Mouse (Mus musculus): ENCODE measurements around the gene Eif5b.
A peak's percentile ranks its signal among the peaks of the same experiment; 100 is the strongest.
"Not testable (repeated sequence)": the region's sequence is repeated elsewhere in the genome, so short reads cannot be mapped to it uniquely, and the experiment has no call there.

Eif5b gene

DNA sequence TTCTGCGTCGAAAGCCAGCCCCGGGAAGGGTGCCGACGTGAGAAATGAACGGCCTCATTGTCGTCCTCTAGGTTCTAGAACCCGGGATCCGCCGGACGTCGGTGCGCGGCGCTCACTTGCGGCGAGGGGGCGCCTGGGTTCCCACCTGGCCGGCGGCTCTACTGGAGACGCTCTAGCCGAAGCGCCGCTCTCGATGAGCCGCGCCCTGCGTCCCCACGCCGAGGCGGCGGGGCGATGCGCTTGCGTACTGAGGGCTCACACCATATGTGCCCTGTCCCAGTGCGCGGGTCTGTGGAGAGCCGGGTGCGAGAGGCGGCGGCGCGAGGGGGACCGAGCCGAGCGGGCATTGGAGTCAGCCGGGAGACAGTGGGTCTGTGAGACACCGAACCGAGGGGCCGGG lies at the start of gene Eif5b, which contains the start of gene Txndc9:
TSS of gene Eif5b (plus strand) at position 144 of the 400 bp plus-strand sequence.
TSS of gene Txndc9 (minus strand) at position 27 of the 400 bp plus-strand sequence.
- DNase-seq (ENCODE audit: low spot score) = peak; percentile 99

DNA sequence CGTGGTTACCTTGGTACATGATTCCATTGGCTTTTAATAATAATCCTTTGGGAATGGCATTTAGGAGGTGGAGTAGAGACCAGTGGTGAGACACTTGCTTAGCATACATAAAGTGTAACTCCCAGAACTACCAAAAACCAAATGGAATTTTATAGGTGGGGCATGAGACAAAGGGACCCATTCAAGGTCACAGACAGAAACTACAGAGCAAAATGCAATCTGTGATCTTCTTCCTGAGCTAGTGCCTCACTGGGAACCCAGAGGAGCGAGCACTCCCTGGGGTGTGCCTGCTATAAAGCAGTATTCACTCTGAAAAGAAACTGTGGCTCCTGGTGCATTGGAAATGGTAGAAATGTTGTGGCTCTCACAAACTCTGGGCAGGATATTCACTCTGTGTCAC lies 48.9 kb upstream of the Eif5b start:
- DNase-seq (ENCODE audit: low spot score) = no peak

DNA sequence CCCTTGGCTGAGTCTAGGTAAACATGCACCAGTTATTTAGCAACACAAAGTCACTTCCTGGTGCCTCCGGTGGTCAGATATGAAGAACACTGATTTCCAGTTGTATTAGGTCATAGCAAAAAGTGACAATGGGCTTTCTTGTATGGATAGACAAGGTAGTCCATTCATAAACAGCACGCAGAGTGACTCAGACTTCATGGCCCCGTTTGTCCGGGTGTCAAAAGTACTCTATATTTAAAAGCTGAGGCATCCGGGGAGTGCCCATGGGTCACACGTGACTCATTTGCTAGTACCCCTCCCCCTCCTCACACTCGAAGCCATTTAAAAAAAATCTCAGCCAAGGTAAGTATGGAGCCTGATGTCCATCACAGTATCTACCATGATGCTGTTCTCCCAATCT lies 43.0 kb upstream of the Eif5b start:
- DNase-seq (ENCODE audit: low spot score) = no peak

DNA sequence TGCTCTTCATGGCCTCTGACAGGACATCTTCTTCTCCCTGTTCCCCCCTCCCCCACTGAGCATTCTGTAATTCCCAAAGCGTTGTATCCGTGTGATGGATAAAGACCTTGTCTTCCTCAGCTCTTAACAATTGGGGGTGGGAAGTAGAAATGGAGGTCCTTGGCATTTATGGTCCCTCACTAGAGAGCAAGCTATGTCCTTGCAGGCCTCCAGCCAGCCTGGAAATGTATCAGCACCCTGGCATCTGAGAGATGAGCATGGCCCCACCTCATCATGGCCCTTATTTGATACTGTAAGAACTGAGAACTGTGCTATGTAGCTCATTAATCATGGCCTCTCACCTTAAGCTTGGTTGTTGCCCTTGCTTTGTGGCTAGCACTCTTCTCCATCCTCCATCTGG lies 42.6 kb upstream of the Eif5b start:
- no peak for DNase-seq (ENCODE audit: low spot score)

DNA sequence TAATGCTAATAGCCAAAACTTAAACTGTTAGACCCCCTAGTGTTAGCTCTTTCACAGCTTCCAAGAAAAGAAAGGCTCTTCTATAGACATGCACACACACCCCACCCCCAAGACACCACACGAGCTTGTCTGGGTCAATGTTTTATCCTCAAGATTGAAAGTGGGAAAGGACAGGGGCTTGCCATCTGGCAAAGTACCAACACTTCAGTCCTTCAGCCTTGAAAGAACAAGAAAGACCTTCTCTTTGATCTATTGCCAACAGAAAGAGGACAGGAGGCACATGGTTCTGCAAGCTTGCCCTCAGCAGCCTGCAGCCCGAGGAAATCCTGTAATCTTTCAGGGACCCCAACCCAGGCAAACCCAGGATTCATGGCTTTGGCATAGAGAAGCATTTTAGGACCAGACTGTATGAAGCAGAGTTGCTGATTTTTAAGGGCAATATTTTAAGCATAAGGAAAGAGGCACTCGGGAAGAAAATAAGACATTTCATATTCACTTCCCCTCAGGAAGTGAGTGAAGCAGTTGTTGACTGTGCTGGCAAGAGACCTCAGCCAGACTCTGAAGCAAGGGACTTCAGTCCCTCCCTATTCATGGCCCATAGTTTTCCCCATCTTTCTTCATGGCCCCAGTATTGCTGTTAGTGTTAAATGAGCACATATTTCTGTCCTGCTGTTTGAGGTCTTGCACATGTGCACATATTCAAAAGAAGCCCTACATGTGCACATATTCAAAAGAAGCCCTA lies 40.9 kb upstream of the Eif5b start:
- no peak for DNase-seq (ENCODE audit: low spot score)

DNA sequence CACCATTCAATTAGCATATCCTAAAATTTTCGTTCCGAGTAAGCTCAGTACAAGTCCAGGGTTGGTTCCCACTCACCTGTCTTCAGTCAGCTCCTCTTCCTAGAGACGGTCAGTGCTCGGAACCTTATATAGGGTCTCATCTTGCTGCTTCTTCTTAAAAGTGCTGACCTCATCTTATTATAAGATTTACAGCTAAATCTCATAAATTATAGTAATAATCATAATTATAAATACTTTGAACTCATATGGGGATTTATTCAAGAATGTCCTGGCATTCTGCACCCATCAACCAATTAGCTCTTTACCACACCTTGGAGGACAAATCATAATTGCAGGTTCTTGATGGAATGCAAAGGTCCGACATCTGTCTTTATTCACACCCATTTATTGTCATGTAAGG lies 40.2 kb upstream of the Eif5b start, which contains the start of gene Lyg1:
TSS of gene Lyg1 (minus strand) at position 101 of the 400 bp plus-strand sequence.
- no peak for DNase-seq (ENCODE audit: low spot score)

DNA sequence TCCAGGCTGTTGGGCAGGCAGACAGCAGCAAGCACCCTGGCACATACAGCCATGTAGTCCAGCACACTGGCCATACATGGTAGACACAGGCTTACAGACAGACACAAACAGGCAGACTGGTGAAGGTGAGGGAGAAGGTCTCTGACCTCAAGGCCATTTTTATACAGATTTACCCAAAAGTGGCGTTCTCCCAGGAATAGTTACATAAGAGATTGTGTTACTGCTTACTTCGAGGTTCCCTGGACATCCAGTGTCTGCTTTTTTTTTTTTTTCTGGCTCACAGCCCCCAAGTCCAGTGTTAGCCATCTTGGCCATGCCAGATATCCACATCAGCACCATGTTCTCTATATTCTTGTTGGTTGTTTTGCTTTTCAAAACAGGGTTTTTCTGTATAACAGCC lies 39.3 kb upstream of the Eif5b start:
- DNase-seq (ENCODE audit: low spot score) = no peak

DNA sequence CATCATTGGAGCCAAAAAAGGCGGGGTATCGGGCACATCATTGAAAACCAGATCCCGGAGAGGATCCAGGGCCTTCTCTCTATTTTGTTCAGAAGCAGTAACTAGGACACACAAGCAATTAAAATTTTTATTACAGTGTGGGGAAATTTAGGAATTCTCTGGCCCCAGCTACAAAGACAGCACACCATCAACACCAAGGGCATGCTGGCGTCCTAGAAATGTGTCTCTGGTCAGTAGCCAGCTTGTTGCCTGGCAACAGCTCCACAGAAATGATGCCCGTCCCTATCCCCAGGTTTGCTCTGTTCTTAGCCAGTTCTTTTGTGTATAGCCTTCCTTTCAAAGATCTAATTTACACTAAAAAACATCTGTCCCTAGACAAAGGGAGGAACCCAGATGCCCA lies 38.3 kb upstream of the Eif5b start:
- no peak for DNase-seq (ENCODE audit: low spot score)

DNA sequence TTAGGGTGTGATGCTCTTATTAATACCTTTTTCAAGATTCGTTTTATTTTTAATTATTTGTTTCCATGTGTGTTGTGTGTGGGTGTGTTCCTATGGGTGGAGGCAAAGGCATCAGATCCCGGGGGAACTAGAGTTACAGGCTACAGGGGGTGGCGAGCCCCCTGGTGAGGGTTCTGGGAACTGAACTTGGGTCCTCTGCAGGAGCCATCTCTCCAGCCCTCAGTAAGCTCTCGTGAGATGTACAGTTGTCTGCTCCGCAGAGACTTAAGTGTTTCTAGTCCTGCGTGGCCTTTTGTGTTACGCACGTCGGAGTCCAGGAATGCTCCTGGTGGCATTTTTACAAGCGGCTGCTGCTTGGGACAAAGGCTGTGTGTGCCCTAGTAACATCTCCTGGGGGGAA lies 32.2 kb upstream of the Eif5b start:
- no peak for DNase-seq (ENCODE audit: low spot score)

DNA sequence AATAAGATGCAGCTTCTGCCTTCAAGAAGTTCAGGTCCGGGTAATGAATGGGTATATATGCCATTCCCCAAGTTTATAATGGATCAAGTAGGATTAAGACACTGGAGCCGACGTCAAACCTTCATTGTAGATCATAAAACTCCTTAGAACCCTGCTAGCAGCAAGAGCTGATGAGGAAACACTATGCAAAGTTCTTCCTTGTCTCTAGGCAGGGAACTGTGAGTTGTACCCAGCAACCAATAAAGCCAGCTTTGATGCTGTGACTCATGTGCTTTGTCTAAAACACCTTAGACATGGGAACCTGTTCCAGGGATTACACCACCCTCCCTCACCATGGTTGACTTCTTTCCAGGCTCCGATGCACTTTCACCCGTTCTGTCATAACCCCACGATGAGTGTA lies 29.1 kb upstream of the Eif5b start:
- DNase-seq (ENCODE audit: low spot score) = no peak

DNA sequence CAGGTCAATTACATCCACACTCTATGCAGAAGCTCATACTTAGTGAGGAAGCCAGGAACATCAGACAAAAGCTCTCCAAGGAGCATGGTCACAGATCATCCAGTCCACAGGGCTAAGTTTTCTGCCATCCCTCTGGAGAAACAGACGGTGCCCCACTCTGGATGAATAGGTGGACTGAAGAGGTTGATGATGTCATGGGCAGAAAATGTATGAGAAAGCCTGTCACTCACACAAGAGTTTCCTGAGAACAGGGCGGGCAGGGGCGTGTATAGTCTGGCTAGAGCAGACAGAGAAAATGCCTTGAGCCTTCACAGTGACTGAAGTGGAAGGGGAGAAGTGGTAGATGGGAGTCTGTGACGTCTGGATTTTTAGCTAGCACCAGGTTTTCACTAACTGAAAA lies 26.3 kb upstream of the Eif5b start:
- DNase-seq (ENCODE audit: low spot score) = no peak

DNA sequence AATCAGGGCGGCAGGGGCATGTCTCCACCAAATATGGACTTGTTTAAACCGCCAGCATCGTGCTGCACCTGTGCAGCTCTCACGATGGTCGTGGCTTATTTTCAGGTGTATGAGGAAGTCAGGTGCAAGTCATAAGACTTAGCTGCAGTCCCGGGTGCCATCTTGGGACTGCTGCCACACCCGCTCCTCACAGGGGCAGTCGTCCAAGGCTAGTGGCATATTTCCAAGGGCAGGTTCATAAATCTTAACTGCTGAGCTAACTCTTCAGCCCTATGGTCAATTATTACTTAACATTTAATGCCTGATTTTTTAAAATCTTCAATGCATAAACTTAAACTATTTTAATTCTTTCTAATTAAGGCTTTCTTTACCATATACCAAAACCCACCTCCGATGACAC lies 21.1 kb upstream of the Eif5b start:
- DNase-seq (ENCODE audit: low spot score) = not testable (repeated sequence)

DNA sequence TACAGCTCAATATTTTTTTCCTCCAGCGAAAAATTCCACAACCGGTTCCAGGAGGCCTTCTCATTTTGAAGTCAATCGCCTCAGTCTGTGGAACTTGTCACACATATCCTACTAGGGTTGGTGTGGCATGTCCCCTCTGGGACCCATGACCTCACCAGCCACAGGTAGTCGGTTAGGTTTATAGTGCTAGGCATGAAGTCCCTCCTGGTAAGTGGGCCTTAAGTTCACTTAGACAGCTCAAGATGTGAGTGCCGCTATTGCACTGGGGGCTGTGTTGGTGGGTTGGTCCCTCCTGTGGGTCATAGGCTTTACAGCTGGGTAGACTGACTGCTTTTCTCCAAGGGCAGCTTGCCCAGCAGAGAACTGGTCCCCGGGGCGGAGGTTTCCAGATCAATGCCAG lies 20.5 kb upstream of the Eif5b start:
- no peak for DNase-seq (ENCODE audit: low spot score)

DNA sequence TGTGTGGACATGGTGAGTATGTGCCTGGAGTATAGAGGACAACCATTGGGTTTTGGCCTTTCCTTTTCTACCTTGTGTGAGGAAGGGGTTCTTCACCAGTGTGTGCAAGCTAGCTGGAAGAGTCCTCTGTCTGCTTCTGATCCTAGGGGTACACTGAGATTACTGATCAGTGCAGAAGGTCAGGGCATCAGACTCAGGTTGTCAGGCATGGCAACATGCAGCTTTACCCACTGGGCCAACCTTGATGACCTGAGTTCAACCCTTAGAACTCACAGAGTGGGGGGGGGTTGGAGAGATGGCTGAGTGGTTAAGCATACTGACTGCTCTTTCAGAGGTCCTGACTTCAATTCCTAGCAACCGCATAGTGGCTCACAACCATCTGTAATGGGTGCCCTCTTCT lies 13.5 kb upstream of the Eif5b start:
- DNase-seq (ENCODE audit: low spot score) = no peak

DNA sequence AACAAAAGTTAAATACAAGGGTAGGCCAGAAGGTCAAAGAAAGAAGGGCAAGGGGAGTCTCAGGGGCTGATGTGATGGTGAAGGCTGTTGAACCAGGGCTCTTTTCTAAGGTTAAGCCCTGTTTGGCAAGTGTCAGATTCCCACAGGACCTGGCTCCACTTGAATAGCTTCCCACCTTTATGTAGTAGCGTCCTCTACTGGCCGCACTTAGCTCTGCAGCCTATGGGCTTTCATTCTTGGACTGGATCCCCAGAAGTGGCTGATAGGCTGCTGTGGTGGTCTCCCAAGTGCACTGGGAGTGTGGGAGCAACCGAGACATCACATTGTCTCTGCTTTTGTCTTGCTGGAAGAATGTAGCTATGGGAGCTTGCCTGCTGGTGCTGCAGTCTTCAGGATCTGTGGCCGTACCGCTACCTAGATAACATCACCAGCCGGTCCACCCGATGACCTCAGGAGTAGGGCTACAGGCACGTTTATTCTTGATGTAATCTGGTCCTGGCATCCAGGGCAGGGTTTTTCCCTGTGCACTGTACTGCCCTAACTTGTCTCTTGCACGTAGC lies 12.0 kb upstream of the Eif5b start:
- DNase-seq (ENCODE audit: low spot score) = peak; percentile 38

DNA sequence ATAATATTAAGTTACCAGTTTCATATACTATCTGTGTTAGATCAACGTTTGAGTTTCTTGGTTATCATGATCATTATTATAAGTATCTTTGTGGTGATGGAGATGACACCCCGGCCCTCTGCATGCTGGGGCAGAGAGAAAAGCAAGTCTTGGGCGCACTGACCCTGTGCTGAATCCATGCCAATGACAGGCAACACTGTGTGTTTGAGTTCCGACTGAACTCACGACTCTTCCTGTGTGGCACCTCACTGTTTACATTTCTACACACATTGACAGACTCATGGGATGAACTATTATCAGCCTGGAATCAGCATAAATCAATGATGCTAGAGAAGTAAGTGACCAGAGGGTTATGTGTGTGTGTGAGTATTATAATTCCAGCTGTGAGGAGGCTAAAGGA lies 10.0 kb upstream of the Eif5b start:
- no peak for DNase-seq (ENCODE audit: low spot score)

DNA sequence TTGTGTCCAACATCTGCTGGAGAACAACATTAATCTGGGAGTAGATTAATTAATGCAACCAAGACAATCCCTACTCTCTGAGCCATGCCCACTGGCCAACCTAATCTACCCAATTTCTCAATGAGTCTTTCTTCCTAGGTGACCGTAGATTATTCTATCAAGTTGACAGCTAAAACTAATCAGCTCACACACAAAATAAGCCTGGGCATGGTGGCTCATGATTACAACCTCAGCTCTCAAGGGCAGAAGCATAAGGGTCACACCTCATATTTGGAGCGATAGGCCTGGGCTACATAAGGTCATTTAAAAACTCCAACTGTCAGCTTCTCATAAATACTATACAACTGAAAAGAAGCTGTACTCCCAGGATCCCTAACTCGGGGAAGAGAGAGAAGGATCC lies 1.6 kb upstream of the Eif5b start:
- no peak for DNase-seq (ENCODE audit: low spot score)

DNA sequence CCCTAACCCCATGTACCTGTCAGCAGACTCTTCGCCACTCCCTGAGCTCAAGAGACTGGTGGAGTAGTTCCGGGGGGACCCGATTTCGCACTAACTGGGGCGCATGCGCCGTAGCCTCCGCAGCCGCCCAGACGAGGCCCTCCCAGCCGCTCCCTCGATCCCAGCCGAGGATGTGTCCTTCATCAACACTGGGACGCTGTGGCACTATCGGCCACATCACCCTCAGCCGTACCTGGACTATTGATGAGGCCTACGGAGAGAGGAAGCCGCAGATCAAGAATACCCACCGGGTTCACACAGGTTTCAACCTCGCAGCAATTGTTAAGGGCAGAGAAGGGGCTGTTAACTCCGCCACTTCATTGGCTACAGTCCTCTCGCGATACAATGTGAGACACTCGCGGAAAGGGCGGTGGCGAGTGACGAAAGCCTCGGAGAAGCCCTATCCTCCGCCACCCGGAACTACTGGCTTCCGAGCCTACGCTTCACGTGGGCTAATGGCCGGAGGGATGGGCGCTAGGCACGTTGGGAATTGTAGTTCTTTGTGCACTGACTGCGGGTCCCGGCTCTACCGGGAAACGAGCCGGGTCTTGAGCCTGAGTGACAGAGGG lies 829 bp upstream of the Eif5b start:
- DNase-seq (ENCODE audit: low spot score) = peak; percentile 100

DNA sequence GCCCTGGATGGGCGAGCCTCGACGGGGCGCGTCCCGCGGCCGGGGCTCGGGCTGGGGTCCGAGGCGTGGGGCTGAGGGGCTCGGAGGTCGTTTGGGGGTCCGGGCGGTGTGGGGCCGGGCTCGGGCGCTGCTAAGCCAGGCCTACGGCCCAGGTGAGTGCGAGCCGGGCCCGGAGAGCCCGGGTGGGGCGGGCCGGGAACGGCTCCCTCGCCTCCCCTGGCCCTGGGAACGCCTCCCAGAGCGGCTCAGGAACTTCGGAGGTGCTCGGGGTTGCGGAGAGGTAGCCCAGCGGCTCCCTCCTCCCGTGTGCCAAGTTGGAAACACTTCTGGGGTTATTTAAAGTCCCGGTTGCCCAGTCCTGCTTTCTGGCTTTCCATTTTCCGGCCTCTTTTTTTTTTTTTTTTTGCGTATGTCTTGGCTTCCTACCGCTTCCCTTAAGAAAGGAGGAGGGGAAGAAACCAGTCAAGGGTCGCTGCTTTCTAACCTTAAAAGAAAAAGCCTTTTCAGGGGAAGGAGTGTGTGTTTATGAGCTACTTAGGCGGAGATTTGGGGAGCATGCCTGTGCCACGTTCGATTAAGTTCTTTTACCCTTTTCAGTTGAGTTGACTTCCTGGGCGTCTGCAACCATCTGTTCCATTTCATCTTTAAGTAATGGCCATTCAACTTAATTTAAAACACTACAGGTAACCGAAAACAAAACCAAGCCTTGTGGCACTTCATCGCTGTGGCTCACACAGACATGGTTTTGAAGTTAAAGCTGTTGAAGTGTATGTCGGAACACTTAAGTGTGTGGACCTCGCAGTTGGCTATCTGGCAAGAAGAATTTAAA lies 775 bp downstream of the Eif5b start:
- peak; percentile 63 for DNase-seq (ENCODE audit: low spot score)

DNA sequence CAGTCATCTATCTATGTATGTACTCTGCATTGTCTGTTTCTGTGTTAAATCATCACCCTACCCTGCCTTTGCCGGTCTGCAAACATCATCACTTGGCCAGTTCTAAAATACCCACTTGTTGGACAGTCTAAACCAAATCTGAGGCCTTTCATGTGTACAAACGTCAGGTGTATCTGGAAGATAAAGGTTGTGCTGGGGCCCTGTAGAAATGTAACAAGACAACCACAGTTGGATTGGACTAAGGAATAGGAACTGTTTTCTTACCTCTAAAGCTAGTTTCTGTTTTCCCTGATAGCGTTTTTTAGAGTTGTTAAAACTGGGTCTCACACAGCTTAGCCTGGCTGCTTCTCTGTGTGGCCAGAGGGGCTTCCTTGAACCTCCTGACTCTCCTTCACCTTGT lies 1.7 kb downstream of the Eif5b start:
- DNase-seq (ENCODE audit: low spot score) = no peak

DNA sequence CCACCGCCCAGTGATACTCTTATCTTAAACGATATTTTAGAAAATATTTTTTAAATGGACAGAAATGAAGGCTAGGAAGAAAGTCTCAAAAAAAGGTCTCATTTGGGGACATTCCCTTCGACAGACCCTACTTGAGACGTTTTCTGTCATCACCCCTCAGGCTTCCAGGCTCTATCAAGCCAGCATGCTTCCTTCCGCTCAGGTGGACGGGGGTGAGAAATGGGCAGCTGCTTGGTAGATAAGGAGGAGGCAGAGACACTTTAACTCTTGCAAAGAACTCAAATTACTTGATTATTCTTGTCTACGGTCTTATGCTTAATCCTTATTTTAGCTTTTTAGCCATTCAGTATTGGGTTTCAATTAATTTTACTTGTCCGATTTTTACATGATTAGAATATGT lies 3.0 kb downstream of the Eif5b start:
- no peak for DNase-seq (ENCODE audit: low spot score)

DNA sequence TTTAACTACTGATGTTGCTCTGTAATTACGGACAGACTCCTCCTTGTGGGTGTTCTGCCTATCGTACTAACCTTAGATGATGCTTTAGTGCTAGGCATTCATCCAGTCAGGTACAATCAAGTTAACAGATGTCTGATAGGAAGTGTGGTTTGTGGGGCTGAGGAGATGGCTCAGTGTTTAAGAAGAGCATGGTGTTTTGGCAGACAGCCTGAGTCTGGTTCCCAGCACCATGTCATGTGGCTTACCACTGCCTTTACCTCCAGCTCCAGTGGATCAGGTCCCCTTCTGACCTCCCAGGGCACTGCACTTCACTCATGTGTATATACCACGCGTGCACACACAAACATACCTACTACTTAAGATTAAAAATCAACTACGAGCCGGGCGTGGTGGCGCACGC lies 4.1 kb downstream of the Eif5b start:
- DNase-seq (ENCODE audit: low spot score) = no peak

DNA sequence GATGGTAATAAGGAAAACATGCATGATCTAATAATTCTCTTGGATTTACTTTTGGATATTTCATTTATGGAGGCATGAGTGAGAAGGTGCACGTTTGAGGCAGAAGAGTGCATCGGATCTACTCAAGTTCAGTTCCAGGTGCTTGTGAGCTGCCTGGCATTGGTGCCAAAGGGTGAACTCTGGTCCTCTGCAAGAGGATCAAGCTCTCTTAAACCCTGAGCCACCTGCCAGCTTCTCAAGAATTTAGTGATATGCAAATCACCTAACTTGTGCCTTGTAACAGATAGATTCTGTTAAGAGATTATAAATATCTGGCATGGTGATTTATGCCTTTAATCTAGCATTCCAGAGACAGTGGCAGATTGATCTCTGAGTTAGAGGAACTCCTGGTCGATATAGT lies 5.2 kb downstream of the Eif5b start:
- DNase-seq (ENCODE audit: low spot score) = no peak
